Mouse (Mus musculus) B cell, adult (primary cell): ENCODE measurements around the gene Gm11758. TPM values are rescaled to one million over a fixed set of nuclear protein-coding genes. Genes with fewer than 3 reads are reported as not detected.

ENCODE experiments used
- total RNA-seq: library from RNA; stranded (reverse); gene quantifications from 4 replicates; pipeline ENCODE4 v1.2.4, GENCODE M21; 2023; ENCODE audit not compliant: inconsistent age

Gm11758 gene
- total RNA-seq = not detected in 4 replicates

DNA sequence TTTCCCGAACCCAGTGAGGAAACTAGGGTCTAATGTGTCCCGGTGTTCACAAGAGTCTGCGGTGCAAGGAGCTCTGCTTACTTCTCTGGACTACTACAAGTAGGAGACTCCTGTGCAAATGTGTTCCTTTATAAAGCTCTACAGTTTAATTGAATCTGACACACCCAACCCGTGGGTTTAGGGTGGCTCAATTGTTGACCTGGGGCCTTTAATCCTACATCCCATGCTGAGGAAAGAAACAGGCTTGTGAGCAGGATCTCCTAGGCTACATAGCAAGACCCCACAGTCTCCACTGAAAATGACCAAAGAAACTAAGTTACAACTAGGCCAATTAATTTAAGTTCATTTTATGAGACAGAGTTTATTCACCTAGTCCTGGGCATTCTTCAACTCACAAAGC is at the start of gene Gm11758:
Gm11758 (minus strand) TSS at position 101 of the 400 bp plus-strand sequence.

GRCm38 (mm10) chr4:73920660-73921059 is 44.6 kb upstream of the Gm11758 start, which contains the start of gene Gm11756:
TSS of gene Gm11756 (minus strand) at chr4:73920760.

DNA sequence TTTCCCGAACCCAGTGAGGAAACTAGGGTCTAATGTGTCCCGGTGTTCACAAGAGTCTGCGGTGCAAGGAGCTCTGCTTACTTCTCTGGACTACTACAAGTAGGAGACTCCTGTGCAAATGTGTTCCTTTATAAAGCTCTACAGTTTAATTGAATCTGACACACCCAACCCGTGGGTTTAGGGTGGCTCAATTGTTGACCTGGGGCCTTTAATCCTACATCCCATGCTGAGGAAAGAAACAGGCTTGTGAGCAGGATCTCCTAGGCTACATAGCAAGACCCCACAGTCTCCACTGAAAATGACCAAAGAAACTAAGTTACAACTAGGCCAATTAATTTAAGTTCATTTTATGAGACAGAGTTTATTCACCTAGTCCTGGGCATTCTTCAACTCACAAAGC is 29.8 kb upstream of the Gm11758 start, which contains the start of gene Gm13871:
Gm13871 (minus strand) TSS at position 101 of the 400 bp plus-strand sequence.

GRCm38 (mm10) chr4:73891012-73891411 is 14.9 kb upstream of the Gm11758 start, which contains the start of gene Gm11757:
TSS of gene Gm11757 (minus strand) at chr4:73891112.

Other genes starting within 250 kb of the Gm11758 start
- gene Gm11236, start 238.1 kb downstream of the Gm11758 start, total RNA-seq = not detected in 4 replicates
- gene Gm11239, start 207.9 kb downstream of the Gm11758 start, total RNA-seq = not detected in 4 replicates
- not detected in 4 replicates for gene Gm428, start 192.8 kb downstream of the Gm11758 start, total RNA-seq
- gene Rasef, start 85.3 kb downstream of the Gm11758 start, total RNA-seq = not detected in 4 replicates
- not detected in 4 replicates for gene Gm11757, start 14.8 kb upstream of the Gm11758 start, total RNA-seq
- not detected in 4 replicates for gene Gm13871, start 29.7 kb upstream of the Gm11758 start, total RNA-seq
- not detected in 4 replicates for gene Gm11756, start 44.5 kb upstream of the Gm11758 start, total RNA-seq
- not detected in 4 replicates for gene 2310002L09Rik, start 74.6 kb upstream of the Gm11758 start, total RNA-seq
- gene Frmd3, start 137.2 kb upstream of the Gm11758 start, total RNA-seq = not detected in 4 replicates